ENCODE assay signal across 8 mouse cellular contexts in genomic region chr16:34119370-34119769, GRCm38 (mm10).
A peak's percentile ranks its signal among the peaks of the same experiment; 100 is the strongest.
DNase-seq lines count a peak whose midpoint lies in the region; ATAC-seq and TF ChIP-seq lines count a peak whose summit lies in the region.

No protein-coding gene starts in this region.

- TF ChIP-seq EP300 in heart, postnatal 0 days (IDR thresholded peaks at IDR 0.05; ENCODE audit: low read depth), result no peak

- no peak overlapping the region for H3K4me2 ChIP-seq in heart, postnatal 0 days (ENCODE audit: low read depth, low read length)
- no peak overlapping the region for H3K4me2 ChIP-seq in heart, embryonic 11.5 days
- no peak overlapping the region for H3K4me2 ChIP-seq in embryonic facial prominence, embryonic 11.5 days (ENCODE audit: low read depth, low read length)

- no peak overlapping the region for H3K4me3 ChIP-seq in heart, postnatal 0 days (ENCODE audit: low read depth, low read length)
- no peak overlapping the region for H3K4me3 ChIP-seq in heart, embryonic 11.5 days (ENCODE audit: low read depth, low read length)
- H3K4me3 ChIP-seq in embryonic facial prominence, embryonic 11.5 days (ENCODE audit: low read depth, low read length), result no peak overlapping the region

- DNase-seq in heart, postnatal 0 days (ENCODE audit: low spot score), result no peak
- peak; percentile 41 for DNase-seq in right cerebral cortex, postnatal 4 days
- DNase-seq in right cerebral cortex, postnatal 14 days, result no peak
- peak; percentile 62 for DNase-seq in embryonic facial prominence, embryonic 11.5 days (ENCODE audit: low spot score)
- DNase-seq in retina, embryonic 14.5 days (ENCODE audit: low spot score), result peak; percentile 75
- no peak for DNase-seq in ovary, adult 18-20 months (ENCODE audit: low spot score)
- DNase-seq in gastrocnemius, postnatal 25 days, result no peak

- peaks cover 9% of the 10 kb centered on the region; the same call in 1 of the 2 replicates for H3K36me3 ChIP-seq in heart, postnatal 0 days (replicated peaks; ENCODE audit: control insufficient read depth, insufficient read depth, low read length)
- no peaks in the 10 kb centered on the region for H3K36me3 ChIP-seq in heart, embryonic 11.5 days (ENCODE audit: control insufficient read depth, insufficient read depth, low read length)
- H3K36me3 ChIP-seq in embryonic facial prominence, embryonic 11.5 days (replicated peaks; ENCODE audit: control insufficient read depth, insufficient read depth, low read depth, low read length), result no peaks in the 10 kb centered on the region

- TF ChIP-seq CTCF in heart, postnatal 0 days (IDR thresholded peaks at IDR 0.05; ENCODE audit: low read depth), result peak; percentile 58

- no peak for ATAC-seq in heart, postnatal 0 days (ENCODE audit: insufficient read depth, low read depth)
- no peak for ATAC-seq in heart, embryonic 11.5 days (replicated peaks; ENCODE audit: insufficient number of reproducible peaks, low FRiP score, low TSS enrichment)
- no peak for ATAC-seq in embryonic facial prominence, embryonic 11.5 days (replicated peaks; ENCODE audit: insufficient number of reproducible peaks, low FRiP score, low TSS enrichment, low read depth)

- no peaks in the 10 kb centered on the region for H3K4me1 ChIP-seq in heart, postnatal 0 days (ENCODE audit: control insufficient read depth, insufficient read depth)
- H3K4me1 ChIP-seq in heart, embryonic 11.5 days (ENCODE audit: control insufficient read depth, insufficient read depth, low read length), result no peaks in the 10 kb centered on the region
- H3K4me1 ChIP-seq in embryonic facial prominence, embryonic 11.5 days (ENCODE audit: control insufficient read depth, insufficient read depth, low read length), result no peaks in the 10 kb centered on the region

- WGBS in heart, postnatal 0 days, result 28% methylated on average over 2 of the region's 2 CpGs
- 10% methylated on average over 2 of the region's 2 CpGs for WGBS in heart, embryonic 11.5 days (ENCODE audit: insufficient replicate concordance)
- WGBS in embryonic facial prominence, embryonic 11.5 days, result 15% methylated on average over 2 of the region's 2 CpGs

- no peak overlapping the region for H3K9ac ChIP-seq in heart, postnatal 0 days (replicated peaks; ENCODE audit: low read depth, low read length)
- no peak overlapping the region for H3K9ac ChIP-seq in heart, embryonic 11.5 days (ENCODE audit: low read depth, low read length)
- no peak overlapping the region for H3K9ac ChIP-seq in embryonic facial prominence, embryonic 11.5 days (replicated peaks; ENCODE audit: low read length)

- H3K27ac ChIP-seq in heart, postnatal 0 days (ENCODE audit: low read depth), result no peak overlapping the region
- H3K27ac ChIP-seq in heart, embryonic 11.5 days (ENCODE audit: low read depth, low read length), result no peak overlapping the region
- no peak overlapping the region for H3K27ac ChIP-seq in embryonic facial prominence, embryonic 11.5 days (replicated peaks; ENCODE audit: low read depth, low read length)

- no peaks in the 10 kb centered on the region for H3K9me3 ChIP-seq in heart, postnatal 0 days (replicated peaks; ENCODE audit: control insufficient read depth, low read length)
- H3K9me3 ChIP-seq in heart, embryonic 11.5 days (replicated peaks; ENCODE audit: control insufficient read depth, low read length), result no peaks in the 10 kb centered on the region
- H3K9me3 ChIP-seq in embryonic facial prominence, embryonic 11.5 days (replicated peaks; ENCODE audit: control insufficient read depth, low read length), result no peaks in the 10 kb centered on the region

- no peaks in the 10 kb centered on the region for H3K27me3 ChIP-seq in heart, postnatal 0 days (ENCODE audit: control insufficient read depth, insufficient read depth, low read length)
- H3K27me3 ChIP-seq in heart, embryonic 11.5 days (ENCODE audit: control insufficient read depth, insufficient read depth, low read length), result no peaks in the 10 kb centered on the region
- H3K27me3 ChIP-seq in embryonic facial prominence, embryonic 11.5 days (ENCODE audit: control insufficient read depth, insufficient read depth, low read length), result no peaks in the 10 kb centered on the region

Comparison
In these comparisons a context has a peak if more than half of its experiments do, and no peak if none do; other contexts are left out.
1. DNase-seq: peak in right cerebral cortex, postnatal 4 days (single experiment), embryonic facial prominence, embryonic 11.5 days (single experiment) and retina, embryonic 14.5 days (single experiment); none in heart, postnatal 0 days (single experiment), right cerebral cortex, postnatal 14 days (single experiment), ovary, adult 18-20 months (single experiment) and gastrocnemius, postnatal 25 days (single experiment).